Mouse (Mus musculus) forebrain, embryonic 13.5 days (tissue): ENCODE results near the gene Ythdf2. TPM values are rescaled to one million over a fixed set of nuclear protein-coding genes. Genes with fewer than 3 reads are reported as not detected.

ENCODE experiments used
- ATAC-seq: fragments of 200-750 bp; cut with Nextera tagmentation; 2 replicates; pipeline ENCODE4 v1.8.0; 2017
- H3K27ac ChIP-seq: fragments of 300-500 bp; sonication (generic); 2 replicates; pipeline ENCODE4 v1.5.1; 2015; ENCODE audit warnings: inconsistent platforms, mild to moderate bottlenecking, moderate library complexity
- H3K27me3 ChIP-seq: fragments of 300-500 bp; sonication (generic); 2 replicates; pipeline ENCODE4 v1.6.1; 2015; ENCODE audit warnings: mild to moderate bottlenecking, inconsistent platforms
- H3K36me3 ChIP-seq: fragments of 300-500 bp; sonication (generic); 2 replicates; pipeline ENCODE4 v1.6.1; 2015; ENCODE audit warnings: mild to moderate bottlenecking, inconsistent platforms; ENCODE audit not compliant: poor library complexity, severe bottlenecking
- H3K4me1 ChIP-seq: fragments of 300-500 bp; sonication (generic); 2 replicates; pipeline ENCODE4 v1.6.1; 2015; ENCODE audit warnings: inconsistent platforms
- H3K4me2 ChIP-seq: fragments of 300-500 bp; sonication (generic); 2 replicates; pipeline ENCODE4 v1.6.1; 2015; ENCODE audit warnings: inconsistent platforms, mild to moderate bottlenecking, moderate library complexity
- H3K4me3 ChIP-seq: fragments of 300-500 bp; sonication (generic); 2 replicates; pipeline ENCODE4 v1.5.1; 2015; ENCODE audit warnings: mild to moderate bottlenecking, inconsistent platforms
- H3K9ac ChIP-seq: fragments of 300-500 bp; sonication (generic); 2 replicates; pipeline ENCODE4 v1.6.1; 2015; ENCODE audit warnings: mild to moderate bottlenecking, inconsistent platforms
- H3K9me3 ChIP-seq: fragments of 300-500 bp; sonication (generic); replicated peaks from 2 replicates; pipeline ENCODE4 v1.6.1; 2016; ENCODE audit warnings: inconsistent platforms
- WGBS: fragments of 180-500 bp; shearing (Covaris S2); methylation state at CpG from one replicate; pipeline ENCODE4 v1.1.7; 2015; 5-methylcytosine and 5-hydroxymethylcytosine counted together
- polyA plus RNA-seq: library from polyadenylated mRNA; unstranded; fragments of >200 nt; fragmentation: Nextera tagmentation; extraction: Ambion mirVana; gene quantifications from 2 replicates; pipeline ENCODE4 v1.2.1, GENCODE M21; 2015

Ythdf2 gene
- polyA plus RNA-seq, 1 experiment from 2014 or later, result 154 TPM

DNA sequence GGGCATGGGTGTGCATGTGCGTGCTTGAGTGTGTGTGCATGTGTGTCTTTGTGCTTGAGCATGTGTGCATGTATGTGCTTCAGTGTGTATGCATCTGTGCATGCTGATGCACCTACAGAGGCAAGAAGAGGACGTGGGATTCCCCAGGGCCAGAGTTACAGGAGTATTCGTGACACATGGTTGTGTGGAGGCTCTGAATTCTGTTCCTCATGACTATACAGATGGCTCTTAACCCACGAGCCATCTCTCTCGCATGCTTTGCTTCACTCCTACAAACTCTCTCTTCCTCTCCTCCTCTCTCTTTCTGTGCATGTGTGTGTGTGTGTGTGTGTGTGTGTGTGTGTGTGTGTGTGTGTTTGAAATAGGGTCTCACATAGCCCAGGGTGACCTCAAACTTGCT, 42.3 kb downstream of the Ythdf2 start:
- 84% methylated on average over 5 of the region's 5 CpGs for WGBS

DNA sequence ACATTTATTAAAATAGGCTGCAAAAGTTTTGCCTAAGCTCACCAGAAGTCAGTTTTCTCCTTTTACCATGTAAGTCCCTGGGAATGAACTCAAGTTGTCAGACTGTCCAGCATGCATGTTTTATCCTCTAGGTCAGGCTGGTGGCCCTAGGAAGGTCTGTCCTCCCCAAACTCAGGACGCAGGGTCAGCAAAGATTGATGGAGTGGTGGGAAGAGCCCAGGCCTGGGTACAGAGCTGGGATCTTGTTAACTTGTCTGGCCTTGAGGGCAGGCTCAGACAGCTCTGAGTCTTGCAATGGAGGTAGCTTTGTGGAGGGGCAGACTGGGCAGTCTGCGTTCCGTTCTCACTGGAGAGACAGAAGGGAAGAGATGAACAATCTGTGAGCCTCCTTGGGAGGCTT, 42.8 kb downstream of the Ythdf2 start:
- 95% methylated on average over 3 of the region's 3 CpGs for WGBS
- Histone ChIP-seq H3K27me3 (no peaks in the 10 kb centered on the region), H3K9me3 (no peaks in the 10 kb centered on the region), H3K4me3 (no peak overlapping the region), H3K4me2 (no peak overlapping the region), H3K36me3 (no peaks in the 10 kb centered on the region), H3K27ac (no peak overlapping the region), H3K9ac (no peak overlapping the region), H3K4me1 (peaks cover 4% of the 10 kb centered on the region; the same call in 1 of the 2 replicates)
- no peak for ATAC-seq

More for the DNA sequence above, 42.3 kb downstream of the Ythdf2 start:
- H3K4me1 ChIP-seq, result peaks cover 4% of the 10 kb centered on the region; the same call in 1 of the 2 replicates
- no peak overlapping the region for H3K4me2 ChIP-seq
- no peak for ATAC-seq
- H3K27ac ChIP-seq, result no peak overlapping the region
- no peak overlapping the region for H3K4me3 ChIP-seq
- no peaks in the 10 kb centered on the region for H3K36me3 ChIP-seq
- H3K9ac ChIP-seq, result no peak overlapping the region
- H3K9me3 ChIP-seq, result no peaks in the 10 kb centered on the region
- H3K27me3 ChIP-seq, result no peaks in the 10 kb centered on the region

DNA sequence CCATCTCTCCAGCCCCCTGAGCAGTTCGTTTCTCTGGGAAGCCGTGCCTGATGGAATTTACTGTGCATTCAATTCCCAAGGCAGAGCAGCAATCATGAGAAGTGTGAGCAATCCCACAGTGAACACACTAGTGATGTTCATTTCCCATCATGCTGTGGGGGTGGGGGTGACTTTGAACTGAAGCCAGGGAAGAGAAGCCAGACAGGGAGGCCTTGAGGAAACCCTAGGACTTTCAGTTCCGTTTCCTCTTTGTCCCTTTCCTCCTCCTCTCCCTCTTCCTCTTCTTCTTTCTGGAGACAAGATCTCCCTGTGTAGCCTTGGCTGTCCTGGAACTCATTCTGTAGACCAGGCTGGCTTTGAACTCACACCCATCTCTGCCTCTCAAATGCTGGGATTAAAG, 44.7 kb downstream of the Ythdf2 start:
- 92% methylated on average over 3 of the region's 3 CpGs for WGBS
- peaks cover 4% of the 10 kb centered on the region; the same call in 1 of the 2 replicates for H3K4me1 ChIP-seq
- H3K4me2 ChIP-seq, result no peak overlapping the region
- H3K27me3 ChIP-seq, result no peaks in the 10 kb centered on the region
- H3K9ac ChIP-seq, result no peak overlapping the region
- no peak overlapping the region for H3K4me3 ChIP-seq
- H3K9me3 ChIP-seq, result no peaks in the 10 kb centered on the region
- no peak for ATAC-seq
- no peaks in the 10 kb centered on the region for H3K36me3 ChIP-seq
- no peak overlapping the region for H3K27ac ChIP-seq

DNA sequence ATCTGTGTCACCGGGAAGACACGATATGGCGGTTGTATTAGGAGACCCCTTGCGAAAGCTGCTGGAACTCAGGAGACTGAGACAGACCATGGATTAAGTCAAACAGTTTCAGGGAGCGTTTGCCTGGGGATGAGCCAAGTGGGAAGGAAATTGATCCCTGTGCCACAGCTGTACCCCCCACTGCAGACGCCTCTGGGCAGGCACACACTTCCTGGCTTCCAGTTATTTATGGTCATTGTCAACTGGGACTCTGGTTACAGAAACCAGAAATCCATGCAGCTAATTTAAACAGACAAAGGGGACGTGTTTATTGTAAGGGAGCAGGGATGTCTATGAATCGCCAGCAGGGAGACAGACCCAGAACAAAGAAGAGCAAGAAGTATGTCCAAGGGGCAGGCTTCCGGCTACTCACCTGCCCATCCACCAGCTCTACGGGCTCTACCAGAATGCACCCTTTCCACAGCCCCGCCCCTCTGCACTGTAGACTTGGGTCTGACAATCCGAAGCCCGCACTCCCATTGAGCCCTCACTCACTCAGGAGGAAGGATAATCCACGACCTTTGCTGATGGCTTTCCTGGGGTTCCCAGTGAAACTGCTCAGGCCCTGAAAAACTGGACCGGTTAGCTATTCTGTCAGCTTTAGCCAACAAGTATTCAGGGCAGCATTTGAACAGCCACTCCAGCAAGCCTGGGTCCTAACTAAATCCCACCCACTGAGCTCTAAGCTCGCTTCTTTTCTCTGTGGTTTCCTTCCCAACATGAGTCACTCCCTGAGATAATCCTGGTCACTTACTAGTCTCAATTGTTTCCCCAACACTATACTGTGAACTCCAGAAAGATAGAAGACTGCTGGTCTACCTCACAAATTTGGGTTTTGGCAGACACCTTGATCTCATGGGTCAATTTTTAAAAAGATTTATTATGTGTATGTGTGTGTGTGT, 45.5 kb downstream of the Ythdf2 start:
- no peaks in the 10 kb centered on the region for H3K9me3 ChIP-seq
- no peak overlapping the region for H3K4me2 ChIP-seq
- H3K27me3 ChIP-seq, result no peaks in the 10 kb centered on the region
- H3K9ac ChIP-seq, result no peak overlapping the region
- peaks cover 4% of the 10 kb centered on the region; the same call in 1 of the 2 replicates for H3K4me1 ChIP-seq
- ATAC-seq, result no peak
- H3K4me3 ChIP-seq, result no peak overlapping the region
- H3K36me3 ChIP-seq, result no peaks in the 10 kb centered on the region
- H3K27ac ChIP-seq, result no peak overlapping the region
- WGBS, result 66% methylated on average over 16 of the region's 16 CpGs

- Histone ChIP-seq H3K9ac (no peak overlapping the region), H3K4me2 (no peak overlapping the region), H3K9me3 (no peaks in the 10 kb centered on the region), H3K4me3 (no peak overlapping the region), H3K27ac (no peak overlapping the region), H3K36me3 (no peaks in the 10 kb centered on the region), H3K27me3 (no peaks in the 10 kb centered on the region), H3K4me1 (peaks cover 4% of the 10 kb centered on the region; the same call in 1 of the 2 replicates)
- WGBS, result 59% methylated on average over 14 of the region's 14 CpGs
- ATAC-seq, result no peak
These were observed 46.4 kb downstream of the Ythdf2 start for GRCm38 (mm10) chr4:132165691-132166090.

- ATAC-seq, result no peak
- Histone ChIP-seq H3K4me1 (0 out of 2 replicates have a peak, but pooled peaks cover 5% of the 10 kb centered on the region), H3K4me2 (no peak overlapping the region), H3K27ac (no peak overlapping the region), H3K4me3 (no peak overlapping the region), H3K36me3 (no peaks in the 10 kb centered on the region), H3K9ac (no peak overlapping the region), H3K9me3 (peaks cover 3% of the 10 kb centered on the region; the same call in 1 of the 2 replicates), H3K27me3 (no peaks in the 10 kb centered on the region)
- WGBS, result 72% methylated on average over 12 of the region's 12 CpGs
These were observed 55.0 kb downstream of the Ythdf2 start for GRCm38 (mm10) chr4:132156941-132157622.

GRCm38 (mm10) chr4:132154877-132155670, 57.0 kb downstream of the Ythdf2 start:
- Histone ChIP-seq H3K9ac (no peak overlapping the region), H3K27ac (no peak overlapping the region), H3K27me3 (no peaks in the 10 kb centered on the region), H3K4me2 (no peak overlapping the region), H3K9me3 (peaks cover 3% of the 10 kb centered on the region; the same call in 1 of the 2 replicates), H3K4me1 (0 out of 2 replicates have a peak, but pooled peaks cover 5% of the 10 kb centered on the region), H3K36me3 (no peaks in the 10 kb centered on the region), H3K4me3 (no peak overlapping the region)
- WGBS, result 6% methylated on average over 6 of the region's 6 CpGs
- ATAC-seq, result no peak

DNA sequence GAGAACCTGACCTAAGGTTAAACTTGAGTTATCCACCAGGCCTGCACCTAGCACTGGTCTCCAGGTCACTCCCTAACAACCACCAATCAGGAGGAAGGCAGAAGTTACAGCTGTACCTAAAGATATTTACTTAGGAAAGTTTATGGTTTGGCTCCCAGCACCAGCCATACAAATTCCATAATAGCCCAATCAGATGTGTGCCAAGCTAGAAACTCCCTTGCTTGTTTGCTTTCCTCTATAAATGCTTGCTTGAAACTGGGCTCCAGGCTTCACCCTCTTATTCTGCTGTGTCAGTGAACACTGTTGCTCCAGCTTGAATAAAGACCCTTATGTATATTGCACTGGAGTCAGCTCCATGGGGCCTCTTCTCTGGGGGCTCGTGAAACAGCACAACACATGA, 60.4 kb downstream of the Ythdf2 start:
- no peak overlapping the region for H3K4me2 ChIP-seq
- no peak overlapping the region for H3K27ac ChIP-seq
- peaks cover 3% of the 10 kb centered on the region for H3K9me3 ChIP-seq
- H3K4me1 ChIP-seq, result 0 out of 2 replicates have a peak, but pooled peaks cover 5% of the 10 kb centered on the region
- no peak for ATAC-seq
- 60% methylated on average over 1 of the region's 1 CpGs for whole genome bisulfite sequencing
- no peak overlapping the region for H3K9ac ChIP-seq
- no peak overlapping the region for H3K4me3 ChIP-seq
- peaks cover 7% of the 10 kb centered on the region for H3K27me3 ChIP-seq
- H3K36me3 ChIP-seq, result no peaks in the 10 kb centered on the region

DNA sequence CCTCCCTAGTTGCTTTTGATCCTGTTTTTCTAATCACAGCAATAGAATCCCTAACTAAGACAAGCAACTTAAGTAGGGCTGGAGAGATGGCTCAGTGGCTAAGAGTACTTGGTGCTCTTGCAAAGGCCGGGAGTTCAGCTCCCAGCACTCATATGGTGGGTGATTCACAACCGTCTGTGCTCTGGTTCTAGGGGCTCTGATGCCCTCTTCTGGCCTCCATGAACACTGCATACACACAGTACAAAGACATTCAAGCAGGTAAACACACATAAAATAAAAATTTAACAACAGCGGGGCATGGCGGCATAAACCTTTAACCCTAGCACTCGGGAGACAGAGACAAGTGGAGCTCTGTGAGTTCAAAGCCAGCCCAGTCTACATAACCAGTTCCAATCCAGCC, 65.9 kb downstream of the Ythdf2 start:
- no peak overlapping the region for H3K9ac ChIP-seq
- H3K9me3 ChIP-seq, result no peaks in the 10 kb centered on the region; the same call in 1 of the 2 replicates
- H3K4me2 ChIP-seq, result no peak overlapping the region
- no peak overlapping the region for H3K4me3 ChIP-seq
- H3K4me1 ChIP-seq, result peaks cover 8% of the 10 kb centered on the region
- ATAC-seq, result no peak
- WGBS, result 72% methylated on average over 5 of the region's 5 CpGs
- H3K27ac ChIP-seq, result no peak overlapping the region
- no peaks in the 10 kb centered on the region for H3K36me3 ChIP-seq
- peaks cover 61% of the 10 kb centered on the region for H3K27me3 ChIP-seq

DNA sequence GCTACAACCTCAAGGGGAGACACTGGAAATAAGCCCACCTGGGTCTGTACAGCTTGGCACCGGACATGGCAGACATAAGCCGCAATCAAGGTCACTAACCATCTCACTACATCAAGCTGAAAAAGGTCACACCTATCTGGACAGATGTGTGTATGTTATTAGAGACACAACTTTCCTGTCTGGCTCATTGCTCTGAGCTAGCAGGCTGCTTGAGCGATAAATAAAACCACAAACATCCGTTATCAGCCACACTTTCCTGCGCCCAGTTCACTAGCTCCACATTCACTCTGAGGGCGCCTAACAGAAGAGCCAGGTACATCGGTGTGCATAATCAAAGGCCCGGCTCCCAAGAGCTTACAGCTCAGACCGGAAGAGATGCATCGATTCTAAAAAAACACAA, 67.0 kb downstream of the Ythdf2 start:
- no peak overlapping the region for H3K27ac ChIP-seq
- no peaks in the 10 kb centered on the region; the same call in 1 of the 2 replicates for H3K9me3 ChIP-seq
- peaks cover 8% of the 10 kb centered on the region for H3K4me1 ChIP-seq
- peaks cover 68% of the 10 kb centered on the region for H3K27me3 ChIP-seq
- H3K36me3 ChIP-seq, result no peaks in the 10 kb centered on the region
- WGBS, result 43% methylated on average over 10 of the region's 10 CpGs
- H3K4me2 ChIP-seq, result 0 out of 2 replicates have a peak overlapping the region, but pooled peaks have one; percentile 72
- no peak for ATAC-seq
- H3K4me3 ChIP-seq, result no peak overlapping the region
- no peak overlapping the region for H3K9ac ChIP-seq

GRCm38 (mm10) chr4:132144080-132144841, 67.8 kb downstream of the Ythdf2 start, which contains the start of gene Oprd1:
Oprd1 (minus strand) TSS chr4:132144486.
- peaks cover 8% of the 10 kb centered on the region for H3K4me1 ChIP-seq
- peak within 1 kb of the TSS; percentile 42 for H3K4me3 ChIP-seq
- WGBS, result 1% methylated on average over 83 of the region's 89 CpGs
- H3K9me3 ChIP-seq, result no peaks in the 10 kb centered on the region; the same call in 1 of the 2 replicates
- H3K27me3 ChIP-seq, result peaks cover 71% of the 10 kb centered on the region
- no peaks in the 10 kb centered on the region for H3K36me3 ChIP-seq
- H3K27ac ChIP-seq, result no peak within 1 kb of the TSS
- H3K4me2 ChIP-seq, result peak within 1 kb of the TSS; percentile 72
- ATAC-seq, result 0 out of 2 replicates have a peak, but pooled peaks have one; percentile 36
- H3K9ac ChIP-seq, result no peak within 1 kb of the TSS
